In genomic region chr1:120246946-120247345, GRCm38 (mm10) we compare ENCODE assay signal across 26 mouse cellular contexts. TPM values are rescaled to one million over a fixed set of nuclear protein-coding genes. Genes with fewer than 3 reads are reported as not detected.
DNase-seq lines count a peak whose midpoint lies in the region; ATAC-seq and TF ChIP-seq lines count a peak whose summit lies in the region.
"Had no signal": no experiment of that assay in that cellular context is flagged by ENCODE, and none has a peak within 500 bp of the region (broad histone marks: within the 10 kb centered on the region; RNA-seq: fewer than 3 reads in every experiment).

No protein-coding gene starts in this region.

- H3K4me3 ChIP-seq in gastrocnemius, adult 2 months = no peak overlapping the region
- H3K4me3 ChIP-seq in heart, embryonic 10.5 days = no peak overlapping the region
- no peak overlapping the region for H3K4me3 ChIP-seq in midbrain, embryonic 11.5 days (ENCODE audit: low read depth, low read length)
- no peak overlapping the region for H3K4me3 ChIP-seq in midbrain, embryonic 15.5 days
- H3K4me3 ChIP-seq: embryonic facial prominence, embryonic 10.5 days; embryonic facial prominence, embryonic 12.5 days; forebrain, embryonic 13.5 days; forebrain, embryonic 15.5 days had no signal

- no peak for DNase-seq in gastrocnemius, adult 2 months
- no peak for DNase-seq in gastrocnemius, postnatal 25 days
- no peak for DNase-seq in heart, embryonic 10.5 days (ENCODE audit: low spot score)
- no peak for DNase-seq in heart, postnatal 36 days
- peak; percentile 56 for DNase-seq in midbrain, embryonic 11.5 days (ENCODE audit: low spot score, missing footprints)
- DNase-seq: adrenal gland, adult 8-10 months; adrenal gland, postnatal 14 days; adrenal gland, postnatal 36 days; B cell, adult 2 months; cerebellum, adult 11-12 months; cerebellum, adult 2 months; cerebellum, adult 9-10 months; cerebellum, postnatal 10 days; cerebellum, postnatal 25 days; forebrain, postnatal 0 days had no signal

- no peak for ATAC-seq in midbrain, embryonic 11.5 days (ENCODE audit: low FRiP score)
- no peak for ATAC-seq in midbrain, embryonic 15.5 days (replicated peaks)
- no peak for ATAC-seq in granulocyte monocyte progenitor cell, adult 5-6 weeks (replicated peaks; ENCODE audit: poor library complexity, severe bottlenecking)
- ATAC-seq: activated CD4-positive, CD25-positive, alpha-beta regulatory T cell, adult 4 months; CD4-positive, CD25-positive, alpha-beta regulatory T cell, adult 4 months; forebrain, embryonic 13.5 days; forebrain, embryonic 15.5 days; forebrain, postnatal 0 days had no signal

- peaks cover 34% of the 10 kb centered on the region for H3K4me1 ChIP-seq in heart, embryonic 10.5 days
- H3K4me1 ChIP-seq in midbrain, embryonic 11.5 days (ENCODE audit: control insufficient read depth, insufficient read depth, low read length) = no peaks in the 10 kb centered on the region
- H3K4me1 ChIP-seq in midbrain, embryonic 15.5 days = no peaks in the 10 kb centered on the region
- H3K4me1 ChIP-seq: embryonic facial prominence, embryonic 12.5 days; forebrain, embryonic 13.5 days; forebrain, embryonic 15.5 days had no signal

- H3K4me2 ChIP-seq in midbrain, embryonic 11.5 days = no peak overlapping the region
- no peak overlapping the region for H3K4me2 ChIP-seq in midbrain, embryonic 15.5 days
- H3K4me2 ChIP-seq: embryonic facial prominence, embryonic 12.5 days; forebrain, embryonic 13.5 days; forebrain, embryonic 15.5 days had no signal

- no peak for TF ChIP-seq CTCF in gastrocnemius, adult 2 months (IDR thresholded peaks at IDR 0.05)

- peaks cover 4% of the 10 kb centered on the region; the same call in 1 of the 2 replicates for H3K36me3 ChIP-seq in heart, embryonic 10.5 days
- no peaks in the 10 kb centered on the region for H3K36me3 ChIP-seq in midbrain, embryonic 11.5 days (ENCODE audit: control insufficient read depth, insufficient read depth, low read length)
- H3K36me3 ChIP-seq in midbrain, embryonic 15.5 days (replicated peaks) = no peaks in the 10 kb centered on the region
- H3K36me3 ChIP-seq: embryonic facial prominence, embryonic 10.5 days; embryonic facial prominence, embryonic 12.5 days; forebrain, embryonic 15.5 days had no signal

- no peaks in the 10 kb centered on the region for H3K27me3 ChIP-seq in heart, embryonic 10.5 days (ENCODE audit: insufficient read depth, poor library complexity, severe bottlenecking)
- H3K27me3 ChIP-seq in midbrain, embryonic 11.5 days (ENCODE audit: control insufficient read depth, insufficient read depth, low read length) = no peaks in the 10 kb centered on the region
- no peaks in the 10 kb centered on the region for H3K27me3 ChIP-seq in midbrain, embryonic 15.5 days (replicated peaks)
- H3K27me3 ChIP-seq: CH12.LX; embryonic facial prominence, embryonic 12.5 days; forebrain, embryonic 13.5 days; forebrain, embryonic 15.5 days; Patski had no signal

- 85% methylated on average over 8 of the region's 8 CpGs for WGBS in heart, embryonic 10.5 days
- 97% methylated on average over 8 of the region's 8 CpGs for WGBS in midbrain, embryonic 11.5 days
- 93% methylated on average over 8 of the region's 8 CpGs for WGBS in midbrain, embryonic 15.5 days

- intact Hi-C loops in gastrocnemius, adult 2 months (cut with DNase I) = no loop called here
- intact Hi-C loops in heart, postnatal 36 days (cut with DNase I) = loop anchor here (2.0 kb wide), 1 partner anchor 18 kb away; no protein-coding TSS in a partner anchor

- no peak overlapping the region for H3K9ac ChIP-seq in midbrain, embryonic 11.5 days (ENCODE audit: low read length)
- no peak overlapping the region for H3K9ac ChIP-seq in midbrain, embryonic 15.5 days
- H3K9ac ChIP-seq: embryonic facial prominence, embryonic 12.5 days; forebrain, embryonic 13.5 days; forebrain, embryonic 15.5 days; forebrain, postnatal 0 days had no signal

- no peaks in the 10 kb centered on the region for H3K9me3 ChIP-seq in heart, embryonic 10.5 days
- H3K9me3 ChIP-seq in midbrain, embryonic 11.5 days (ENCODE audit: control insufficient read depth, low read length) = no peaks in the 10 kb centered on the region
- no peaks in the 10 kb centered on the region for H3K9me3 ChIP-seq in midbrain, embryonic 15.5 days
- H3K9me3 ChIP-seq: embryonic facial prominence, embryonic 10.5 days; embryonic facial prominence, embryonic 12.5 days; forebrain, embryonic 13.5 days; forebrain, embryonic 15.5 days; G1E had no signal

- peak overlapping the region; percentile 85 for H3K27ac ChIP-seq in gastrocnemius, adult 2 months
- H3K27ac ChIP-seq in heart, embryonic 10.5 days = 0 out of 2 replicates have a peak overlapping the region, but pooled peaks have one; percentile 80
- no peak overlapping the region for H3K27ac ChIP-seq in midbrain, embryonic 11.5 days (ENCODE audit: low read depth, low read length)
- no peak overlapping the region for H3K27ac ChIP-seq in midbrain, embryonic 15.5 days
- H3K27ac ChIP-seq: embryonic facial prominence, embryonic 10.5 days; embryonic facial prominence, embryonic 12.5 days; forebrain, embryonic 13.5 days; forebrain, embryonic 15.5 days had no signal

RNA-seq across cellular contexts. Expression of gene Steap3, which starts 25.6 kb away (rescaled TPM):
- total RNA-seq in gastrocnemius, adult 2 months (2021) = 10 to 100 TPM; 16.0 to 22.1 TPM
- total RNA-seq in gastrocnemius, postnatal 25 days (2021) = 10 to 100 TPM; 21.6 to 22.6 TPM
- polyA plus RNA-seq in heart, embryonic 10.5 days (2016; fragmentation: Nextera tagmentation; extraction: Ambion mirVana) = 14.6 and 15.7 TPM in 2 replicates
- 10 to 100 TPM; 26.4 to 27.9 TPM for total RNA-seq in heart, postnatal 36 days (2021)
- 2.8 and 3.0 TPM in 2 replicates for polyA plus RNA-seq in midbrain, embryonic 11.5 days (2014; fragmentation: Nextera tagmentation; extraction: Ambion mirVana)
- 4.1 and 4.9 TPM in 2 replicates for polyA plus RNA-seq in midbrain, embryonic 15.5 days (2015; fragmentation: Nextera tagmentation; extraction: Ambion mirVana)
- total RNA-seq in granulocyte monocyte progenitor cell, adult 5-6 weeks (2014; fragmentation: Nextera tagmentation) = 19.1 and 26.6 TPM in 2 replicates
- total RNA-seq in granulocyte monocyte progenitor cell, adult 5-6 weeks (2017) = 4.8 and 6.2 TPM in 2 replicates
- polyA plus RNA-seq: activated CD4-positive, CD25-positive, alpha-beta regulatory T cell, adult 4 months; CD4-positive, CD25-positive, alpha-beta regulatory T cell, adult 4 months had no signal

Comparison
In these comparisons a context has a peak if more than half of its experiments do, and no peak if none do; other contexts are left out.
1. H3K27ac ChIP-seq: peak in gastrocnemius, adult 2 months (single experiment) and heart, embryonic 10.5 days (single experiment); none in midbrain, embryonic 11.5 days (single experiment) and midbrain, embryonic 15.5 days (single experiment).